Mouse (Mus musculus): ENCODE measurements around the gene Usp5. TPM values are rescaled to one million over a fixed set of nuclear protein-coding genes. Genes with fewer than 3 reads are reported as not detected.
A peak's percentile ranks its signal among the peaks of the same experiment; 100 is the strongest.

The Usp5 gene
- total and polyA plus RNA-seq, 2 experiments from 2014 or later: 191 to 215 TPM

- Histone ChIP-seq H3K9me3 (ENCODE audit: low read length) (no peaks in the 10 kb centered on the region), H3K27ac (ENCODE audit: low read depth, low read length) (no peak overlapping the region), H3K9ac (no peak overlapping the region), H3K4me3 (ENCODE audit: low read depth, low read length) (no peak overlapping the region), H3K4me1 (ENCODE audit: insufficient read depth) (no peaks in the 10 kb centered on the region), H3K36me3 (ENCODE audit: insufficient read depth) (no peaks in the 10 kb centered on the region), H3K27me3 (ENCODE audit: insufficient read depth, low read length) (no peaks in the 10 kb centered on the region), H3K4me2 (ENCODE audit: low read depth) (no peak overlapping the region)
- no peak for TF ChIP-seq CTCF (IDR thresholded peaks at IDR 0.05; ENCODE audit: low read depth)
- no peak for ATAC-seq
- no peak for DNase-seq
- 45% methylated on average over 8 of the region's 8 CpGs for WGBS
Measured at GRCm38 (mm10) chr6:124786756-124787420, 42.4 kb downstream of the Usp5 start.

DNA sequence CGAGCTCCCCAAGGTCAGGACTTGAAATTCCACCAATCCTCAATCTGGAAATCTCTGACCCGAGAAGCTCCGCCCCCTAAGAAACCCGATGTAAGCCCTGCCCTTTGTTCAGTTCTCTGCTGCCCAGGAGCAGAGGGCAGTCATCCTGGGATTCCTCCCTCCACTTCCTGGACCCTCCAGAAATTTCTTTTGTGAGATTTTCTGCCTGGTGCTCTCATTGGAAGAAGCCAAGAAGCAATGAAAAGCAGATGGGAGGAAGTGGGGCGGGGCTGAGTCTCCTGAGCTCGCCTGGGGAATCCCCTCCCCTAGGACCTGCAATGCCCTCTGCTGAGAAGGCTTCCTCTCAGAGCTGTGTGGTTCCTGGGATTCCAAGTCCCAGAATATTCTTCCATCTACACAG is 46.8 kb downstream of the Usp5 start:
- no peak for TF ChIP-seq CTCF (IDR thresholded peaks at IDR 0.05; ENCODE audit: low read depth)
- H3K4me3 ChIP-seq (ENCODE audit: low read depth, low read length): no peak overlapping the region
- H3K4me1 ChIP-seq (ENCODE audit: insufficient read depth): peaks cover 2% of the 10 kb centered on the region; the same call in 1 of the 2 replicates
- H3K36me3 ChIP-seq (ENCODE audit: insufficient read depth): no peaks in the 10 kb centered on the region
- 32% methylated on average over 6 of the region's 6 CpGs for WGBS
- H3K27ac ChIP-seq (ENCODE audit: low read depth, low read length): no peak overlapping the region
- H3K9me3 ChIP-seq (ENCODE audit: low read length): no peaks in the 10 kb centered on the region
- DNase-seq (no peak), ATAC-seq (0 out of 2 replicates have a peak, but pooled peaks have one; percentile 12)
- no peak overlapping the region for H3K9ac ChIP-seq
- H3K27me3 ChIP-seq (ENCODE audit: insufficient read depth, low read length): no peaks in the 10 kb centered on the region
- no peak overlapping the region for H3K4me2 ChIP-seq (ENCODE audit: low read depth)

DNA sequence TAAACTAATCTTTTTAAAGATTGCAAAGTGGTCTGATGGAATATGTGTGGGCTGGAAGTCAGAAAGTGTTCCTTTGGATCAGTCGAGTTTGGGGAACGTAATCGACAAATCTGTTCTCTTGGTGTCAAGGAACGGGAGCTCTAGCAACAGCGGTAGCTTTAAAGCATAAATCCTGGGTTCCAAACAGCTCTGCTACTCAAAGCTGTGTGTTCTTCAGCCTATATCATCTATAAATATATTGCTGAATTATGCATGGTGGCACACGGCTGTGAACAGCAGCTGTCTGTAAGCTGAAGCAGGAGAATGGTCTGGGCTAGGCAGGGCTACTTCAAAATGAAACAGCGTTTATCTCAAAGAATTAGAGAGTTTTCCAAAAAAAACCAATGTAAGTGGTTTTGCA is 48.4 kb downstream of the Usp5 start:
- no peak overlapping the region for H3K4me3 ChIP-seq (ENCODE audit: low read depth, low read length)
- no peaks in the 10 kb centered on the region for H3K9me3 ChIP-seq (ENCODE audit: low read length)
- peaks cover 2% of the 10 kb centered on the region; the same call in 1 of the 2 replicates for H3K4me1 ChIP-seq (ENCODE audit: insufficient read depth)
- 73% methylated on average over 7 of the region's 7 CpGs for WGBS
- TF ChIP-seq CTCF (IDR thresholded peaks at IDR 0.05; ENCODE audit: low read depth): no peak
- no peak for DNase-seq
- H3K27me3 ChIP-seq (ENCODE audit: insufficient read depth, low read length): no peaks in the 10 kb centered on the region
- no peaks in the 10 kb centered on the region for H3K36me3 ChIP-seq (ENCODE audit: insufficient read depth)
- no peak overlapping the region for H3K4me2 ChIP-seq (ENCODE audit: low read depth)
- no peak for ATAC-seq
- H3K27ac ChIP-seq (ENCODE audit: low read depth, low read length): no peak overlapping the region
- H3K9ac ChIP-seq: no peak overlapping the region

- Histone ChIP-seq H3K27ac (ENCODE audit: low read depth, low read length) (no peak overlapping the region), H3K4me3 (ENCODE audit: low read depth, low read length) (peak overlapping the region; percentile 28), H3K36me3 (ENCODE audit: insufficient read depth) (no peaks in the 10 kb centered on the region), H3K4me2 (ENCODE audit: low read depth) (peak overlapping the region; percentile 44), H3K27me3 (ENCODE audit: insufficient read depth, low read length) (no peaks in the 10 kb centered on the region), H3K4me1 (ENCODE audit: insufficient read depth) (peaks cover 2% of the 10 kb centered on the region; the same call in 1 of the 2 replicates), H3K9ac (peak overlapping the region; percentile 26; the same call in 1 of the 2 replicates), H3K9me3 (ENCODE audit: low read length) (no peaks in the 10 kb centered on the region)
- DNase-seq (no peak), ATAC-seq (no peak)
- peak; percentile 19; the same call in 1 of the 2 replicates for TF ChIP-seq CTCF (IDR thresholded peaks at IDR 0.05; ENCODE audit: low read depth)
- 4% methylated on average over 10 of the region's 10 CpGs for WGBS
Measured at GRCm38 (mm10) chr6:124779984-124780416, 49.3 kb downstream of the Usp5 start.

DNA sequence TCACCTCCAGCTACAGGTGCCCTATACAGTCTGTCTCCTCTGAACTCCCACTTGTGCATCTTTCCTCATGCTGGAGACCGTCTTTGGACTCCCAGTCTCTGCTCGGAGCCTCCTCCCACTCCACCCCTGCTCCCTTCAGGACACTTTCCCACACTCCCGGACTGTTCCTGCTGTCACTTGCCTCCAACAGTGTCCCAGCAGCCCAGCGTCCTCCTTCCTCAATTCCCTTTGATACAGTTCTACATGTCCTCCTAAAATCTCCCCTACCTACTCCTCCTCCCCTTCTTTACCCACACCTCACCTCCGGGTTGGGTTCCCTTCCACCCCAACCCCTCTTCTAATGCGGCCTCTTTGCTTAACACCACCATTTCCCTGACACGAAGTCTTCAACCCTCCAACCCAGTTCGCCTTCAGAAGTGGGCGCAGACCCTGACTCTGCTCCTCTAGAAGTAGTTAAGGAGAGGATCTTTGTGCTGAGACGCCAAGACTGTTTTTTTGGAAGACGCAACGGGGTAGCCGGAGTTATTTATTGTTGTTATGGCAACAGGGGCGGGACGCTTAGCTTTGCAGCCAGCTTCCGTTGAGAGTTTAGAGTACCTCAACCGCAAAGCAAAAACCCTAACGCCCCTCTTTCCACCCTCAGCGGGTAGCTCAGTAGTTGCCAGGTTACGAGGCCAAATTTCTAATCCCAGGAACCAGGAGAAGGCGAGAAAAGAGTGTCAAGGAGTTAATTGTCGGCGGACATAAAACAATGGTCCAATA is 49.9 kb downstream of the Usp5 start, which contains the start of gene Lrrc23:
TSS of gene Lrrc23 (minus strand) at position 506 of the 762 bp plus-strand sequence.
- Histone ChIP-seq H3K27me3 (ENCODE audit: insufficient read depth, low read length) (no peaks in the 10 kb centered on the region), H3K4me1 (ENCODE audit: insufficient read depth) (peaks cover 2% of the 10 kb centered on the region; the same call in 1 of the 2 replicates), H3K9me3 (ENCODE audit: low read length) (no peaks in the 10 kb centered on the region), H3K4me2 (ENCODE audit: low read depth) (peak within 1 kb of the TSS; percentile 44), H3K27ac (ENCODE audit: low read depth, low read length) (no peak within 1 kb of the TSS), H3K36me3 (ENCODE audit: insufficient read depth) (no peaks in the 10 kb centered on the region), H3K4me3 (ENCODE audit: low read depth, low read length) (peak within 1 kb of the TSS; percentile 28), H3K9ac (peak within 1 kb of the TSS; percentile 26; the same call in 1 of the 2 replicates)
- DNase-seq: peak; percentile 77
- WGBS: 4% methylated on average over 23 of the region's 23 CpGs
- ATAC-seq: peak; percentile 79
- no peak for TF ChIP-seq CTCF (IDR thresholded peaks at IDR 0.05; ENCODE audit: low read depth)

- H3K4me3 ChIP-seq (ENCODE audit: low read depth, low read length): no peak overlapping the region
- WGBS: 89% methylated on average over 15 of the region's 15 CpGs
- no peak for TF ChIP-seq CTCF (IDR thresholded peaks at IDR 0.05; ENCODE audit: low read depth)
- DNase-seq (no peak), ATAC-seq (no peak)
- H3K27ac ChIP-seq (ENCODE audit: low read depth, low read length): no peak overlapping the region
- H3K9ac ChIP-seq: no peak overlapping the region
- H3K9me3 ChIP-seq (ENCODE audit: low read length): no peaks in the 10 kb centered on the region
- no peaks in the 10 kb centered on the region for H3K27me3 ChIP-seq (ENCODE audit: insufficient read depth, low read length)
- 0 out of 2 replicates have a peak, but pooled peaks cover 5% of the 10 kb centered on the region for H3K4me1 ChIP-seq (ENCODE audit: insufficient read depth)
- no peak overlapping the region for H3K4me2 ChIP-seq (ENCODE audit: low read depth)
- no peaks in the 10 kb centered on the region; the same call in 1 of the 2 replicates for H3K36me3 ChIP-seq (ENCODE audit: insufficient read depth)
Measured at GRCm38 (mm10) chr6:124770511-124770910, 58.8 kb downstream of the Usp5 start.
